Mouse (Mus musculus): ENCODE results near the gene Trp53i13. TPM values are rescaled to one million over a fixed set of nuclear protein-coding genes. Genes with fewer than 3 reads are reported as not detected.
A peak's percentile ranks its signal among the peaks of the same experiment; 100 is the strongest.

The Trp53i13 gene
- polyA plus RNA-seq, 1 experiment from 2014 or later = 35.0 TPM

- DNase-seq (ENCODE audit: low spot score) = no peak
- H3K4me3 ChIP-seq = no peak overlapping the region
- 91% methylated on average over 22 of the region's 22 CpGs for WGBS
- peaks cover 32% of the 10 kb centered on the region for H3K4me1 ChIP-seq
- H3K9me3 ChIP-seq = no peaks in the 10 kb centered on the region
- H3K27me3 ChIP-seq (replicated peaks; ENCODE audit: low read depth, poor library complexity, severe bottlenecking) = no peaks in the 10 kb centered on the region
- no peak overlapping the region for H3K27ac ChIP-seq (replicated peaks)
- peaks cover 94% of the 10 kb centered on the region for H3K36me3 ChIP-seq (replicated peaks)
These were observed 10.3 kb downstream of the Trp53i13 start for GRCm38 (mm10) chr11:77505291-77505980.

- Histone ChIP-seq H3K27ac (replicated peaks) (no peak overlapping the region), H3K27me3 (replicated peaks; ENCODE audit: low read depth, poor library complexity, severe bottlenecking) (no peaks in the 10 kb centered on the region), H3K4me1 (peaks cover 39% of the 10 kb centered on the region), H3K4me3 (no peak overlapping the region), H3K9me3 (no peaks in the 10 kb centered on the region), H3K36me3 (replicated peaks) (peaks cover 94% of the 10 kb centered on the region)
- no peak for DNase-seq (ENCODE audit: low spot score)
- 94% methylated on average over 19 of the region's 19 CpGs for WGBS
These were observed 11.4 kb downstream of the Trp53i13 start for GRCm38 (mm10) chr11:77504377-77504776.

GRCm38 (mm10) chr11:77503511-77503910, 12.3 kb downstream of the Trp53i13 start:
- Histone ChIP-seq H3K27me3 (replicated peaks; ENCODE audit: low read depth, poor library complexity, severe bottlenecking) (no peaks in the 10 kb centered on the region), H3K4me3 (no peak overlapping the region; the same call in 1 of the 2 replicates), H3K36me3 (replicated peaks) (peaks cover 95% of the 10 kb centered on the region), H3K4me1 (peaks cover 41% of the 10 kb centered on the region), H3K9me3 (no peaks in the 10 kb centered on the region), H3K27ac (replicated peaks) (no peak overlapping the region; the same call in 1 of the 2 replicates)
- DNase-seq (ENCODE audit: low spot score) = no peak
- 70% methylated on average over 3 of the region's 3 CpGs for whole genome bisulfite sequencing

DNA sequence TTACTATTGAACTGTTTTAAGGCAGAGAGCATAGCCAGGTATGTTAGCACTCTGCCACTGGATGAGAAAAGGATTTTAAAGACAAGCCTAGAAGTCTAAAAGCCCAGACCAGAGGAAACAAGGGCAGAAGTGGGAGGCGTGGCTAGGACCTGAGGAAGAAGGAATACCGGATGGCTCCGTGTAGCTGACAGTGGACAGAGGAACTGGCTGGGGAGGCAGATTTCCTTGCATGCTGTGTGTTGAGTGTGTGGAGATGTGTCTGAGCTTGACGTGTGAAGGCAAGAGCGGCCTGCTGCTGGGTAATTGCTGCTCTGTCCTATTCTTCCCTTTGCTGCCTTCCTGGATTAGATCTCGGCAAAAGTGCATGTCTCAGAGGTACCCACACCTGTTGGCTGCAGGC, 13.3 kb downstream of the Trp53i13 start:
- 90% methylated on average over 6 of the region's 6 CpGs for WGBS
- no peak overlapping the region for H3K4me3 ChIP-seq
- H3K36me3 ChIP-seq (replicated peaks) = peaks cover 93% of the 10 kb centered on the region

DNA sequence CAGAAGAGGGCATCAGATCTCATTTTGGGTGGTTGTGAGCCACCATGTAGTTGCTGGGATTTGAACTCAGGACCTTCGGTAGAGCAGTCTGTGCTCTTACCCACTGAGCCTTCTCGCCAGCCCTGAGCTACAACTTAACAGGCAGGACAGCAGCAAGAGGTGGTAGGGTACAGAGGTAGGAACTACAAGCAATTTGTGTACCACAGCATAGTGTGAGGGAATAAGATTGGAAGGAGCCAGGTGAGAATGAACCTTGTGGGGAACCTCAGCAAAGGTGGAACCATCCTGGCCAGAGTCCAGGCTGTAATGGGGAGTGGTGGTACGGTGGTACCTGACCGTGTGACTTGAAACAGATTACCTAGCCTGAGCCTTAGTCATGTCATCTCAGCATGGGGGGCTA, 13.8 kb downstream of the Trp53i13 start:
- H3K27ac ChIP-seq (replicated peaks) = no peak overlapping the region
- 90% methylated on average over 4 of the region's 4 CpGs for WGBS
- H3K4me1 ChIP-seq = peaks cover 43% of the 10 kb centered on the region
- no peak for DNase-seq (ENCODE audit: low spot score)
- no peaks in the 10 kb centered on the region for H3K27me3 ChIP-seq (replicated peaks; ENCODE audit: low read depth, poor library complexity, severe bottlenecking)
- H3K4me3 ChIP-seq = no peak overlapping the region
- H3K9me3 ChIP-seq = no peaks in the 10 kb centered on the region
- peaks cover 92% of the 10 kb centered on the region for H3K36me3 ChIP-seq (replicated peaks)

More for the DNA sequence above, 13.3 kb downstream of the Trp53i13 start:
- DNase-seq (ENCODE audit: low spot score) = no peak
- Histone ChIP-seq H3K27ac (replicated peaks) (no peak overlapping the region), H3K9me3 (no peaks in the 10 kb centered on the region), H3K27me3 (replicated peaks; ENCODE audit: low read depth, poor library complexity, severe bottlenecking) (no peaks in the 10 kb centered on the region), H3K4me1 (peaks cover 41% of the 10 kb centered on the region)

- peaks cover 87% of the 10 kb centered on the region for H3K36me3 ChIP-seq (replicated peaks)
- H3K27me3 ChIP-seq (replicated peaks; ENCODE audit: low read depth, poor library complexity, severe bottlenecking) = no peaks in the 10 kb centered on the region
- no peak overlapping the region for H3K27ac ChIP-seq (replicated peaks)
- no peak overlapping the region for H3K4me3 ChIP-seq
- no peaks in the 10 kb centered on the region for H3K9me3 ChIP-seq
- WGBS = 31% methylated on average over 5 of the region's 5 CpGs
- peaks cover 48% of the 10 kb centered on the region for H3K4me1 ChIP-seq
- peak; percentile 74 for DNase-seq (ENCODE audit: low spot score)
These were observed 14.4 kb downstream of the Trp53i13 start for GRCm38 (mm10) chr11:77501392-77501791.

GRCm38 (mm10) chr11:77500361-77501325, 15.1 kb downstream of the Trp53i13 start:
- Histone ChIP-seq H3K9me3 (no peaks in the 10 kb centered on the region), H3K27ac (replicated peaks) (no peak overlapping the region), H3K27me3 (replicated peaks; ENCODE audit: low read depth, poor library complexity, severe bottlenecking) (no peaks in the 10 kb centered on the region), H3K4me1 (peaks cover 55% of the 10 kb centered on the region), H3K4me3 (no peak overlapping the region), H3K36me3 (replicated peaks) (peaks cover 87% of the 10 kb centered on the region)
- DNase-seq (ENCODE audit: low spot score) = no peak
- 86% methylated on average over 17 of the region's 17 CpGs for WGBS

- Histone ChIP-seq H3K36me3 (replicated peaks) (peaks cover 75% of the 10 kb centered on the region), H3K9me3 (no peaks in the 10 kb centered on the region), H3K27ac (replicated peaks) (peak overlapping the region; percentile 85; the same call in 1 of the 2 replicates), H3K27me3 (replicated peaks; ENCODE audit: low read depth, poor library complexity, severe bottlenecking) (no peaks in the 10 kb centered on the region), H3K4me1 (peaks cover 68% of the 10 kb centered on the region), H3K4me3 (no peak overlapping the region)
- WGBS = 87% methylated on average over 7 of the region's 7 CpGs
- DNase-seq (ENCODE audit: low spot score) = no peak
These were observed 16.4 kb downstream of the Trp53i13 start for GRCm38 (mm10) chr11:77499354-77499753.

- no peaks in the 10 kb centered on the region for H3K9me3 ChIP-seq
- peaks cover 75% of the 10 kb centered on the region for H3K4me1 ChIP-seq
- peaks cover 67% of the 10 kb centered on the region for H3K36me3 ChIP-seq (replicated peaks)
- H3K27ac ChIP-seq (replicated peaks) = peak overlapping the region; percentile 85
- WGBS = 63% methylated on average over 12 of the region's 12 CpGs
- peak; percentile 28 for DNase-seq (ENCODE audit: low spot score)
- H3K4me3 ChIP-seq = peak overlapping the region; percentile 43
- H3K27me3 ChIP-seq (replicated peaks; ENCODE audit: low read depth, poor library complexity, severe bottlenecking) = no peaks in the 10 kb centered on the region
These were observed 17.3 kb downstream of the Trp53i13 start for GRCm38 (mm10) chr11:77498261-77499139.

DNA sequence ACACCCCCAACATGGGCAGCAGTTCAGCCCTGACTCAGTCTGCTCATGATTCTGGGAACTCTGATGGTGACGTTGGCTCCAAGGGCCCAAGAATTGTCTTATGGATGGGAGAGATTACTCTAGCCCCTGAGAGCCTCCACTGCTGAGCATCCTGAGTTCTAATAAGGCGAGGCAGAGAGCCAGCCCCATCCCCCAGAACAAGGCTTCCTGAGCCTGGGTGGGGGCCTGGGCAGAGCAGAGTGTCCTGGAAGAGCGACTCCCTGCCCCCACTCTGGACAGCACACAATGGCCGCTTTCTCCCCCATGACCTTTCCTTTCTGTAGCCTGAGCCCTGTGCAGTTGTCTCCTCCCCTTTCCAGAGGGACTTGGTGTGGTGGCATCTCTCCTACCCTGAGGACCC, 17.9 kb downstream of the Trp53i13 start:
- WGBS = 23% methylated on average over 4 of the region's 4 CpGs
- H3K4me1 ChIP-seq = peaks cover 75% of the 10 kb centered on the region
- H3K9me3 ChIP-seq = no peaks in the 10 kb centered on the region
- H3K36me3 ChIP-seq (replicated peaks) = peaks cover 60% of the 10 kb centered on the region
- H3K4me3 ChIP-seq = peak overlapping the region; percentile 43
- H3K27ac ChIP-seq (replicated peaks) = peak overlapping the region; percentile 85
- no peaks in the 10 kb centered on the region for H3K27me3 ChIP-seq (replicated peaks; ENCODE audit: low read depth, poor library complexity, severe bottlenecking)
- peak; percentile 43 for DNase-seq (ENCODE audit: low spot score)

DNA sequence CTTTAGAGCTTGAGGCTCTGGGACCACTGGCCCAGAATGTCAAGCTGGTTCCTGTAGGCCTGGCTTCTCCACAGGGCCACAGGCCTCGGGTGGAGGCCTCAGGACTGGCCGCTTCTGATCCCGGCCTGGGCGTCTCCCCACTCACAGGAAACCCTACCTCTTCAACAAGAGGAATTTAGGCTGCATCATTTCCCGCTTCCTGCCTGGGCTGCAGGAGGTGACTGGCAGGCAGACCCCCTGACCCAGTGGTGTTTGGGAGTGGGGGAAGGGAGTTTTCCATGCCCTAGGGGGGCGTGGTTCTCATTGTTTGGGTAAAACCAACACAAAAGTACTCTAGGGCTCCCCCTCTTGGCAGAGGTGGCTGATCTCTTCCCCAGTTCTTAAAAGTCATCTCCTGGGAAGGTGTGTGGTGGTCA, 18.4 kb downstream of the Trp53i13 start:
- no peaks in the 10 kb centered on the region for H3K9me3 ChIP-seq
- H3K27ac ChIP-seq (replicated peaks) = peak overlapping the region; percentile 85
- 5% methylated on average over 6 of the region's 6 CpGs for WGBS
- peaks cover 80% of the 10 kb centered on the region for H3K4me1 ChIP-seq
- H3K4me3 ChIP-seq = peak overlapping the region; percentile 43
- peaks cover 55% of the 10 kb centered on the region for H3K36me3 ChIP-seq (replicated peaks)
- no peaks in the 10 kb centered on the region for H3K27me3 ChIP-seq (replicated peaks; ENCODE audit: low read depth, poor library complexity, severe bottlenecking)
- peak; percentile 87 for DNase-seq (ENCODE audit: low spot score)

GRCm38 (mm10) chr11:77495507-77495906, 20.3 kb downstream of the Trp53i13 start:
- no peak for DNase-seq (ENCODE audit: low spot score)
- peak overlapping the region; percentile 85 for H3K4me3 ChIP-seq
- H3K27me3 ChIP-seq (replicated peaks; ENCODE audit: low read depth, poor library complexity, severe bottlenecking) = no peaks in the 10 kb centered on the region
- no peaks in the 10 kb centered on the region for H3K9me3 ChIP-seq
- H3K27ac ChIP-seq (replicated peaks) = no peak overlapping the region; the same call in 1 of the 2 replicates
- peaks cover 37% of the 10 kb centered on the region for H3K36me3 ChIP-seq (replicated peaks)
- peaks cover 91% of the 10 kb centered on the region for H3K4me1 ChIP-seq

Data from embryonic facial prominence, embryonic 10.5 days (tissue).